18 mouse cellular contexts compared by ENCODE assay signal in genomic region chr10:12591946-12592345, GRCm38 (mm10).
DNase-seq lines count a peak whose midpoint lies in the region; ATAC-seq and TF ChIP-seq lines count a peak whose summit lies in the region.
"Had no signal": no experiment of that assay in that cellular context is flagged by ENCODE, and none has a peak within 500 bp of the region (broad histone marks: within the 10 kb centered on the region; RNA-seq: fewer than 3 reads in every experiment).

No protein-coding gene starts in this region.

- ATAC-seq in lung, embryonic 14.5 days (ENCODE audit: insufficient read depth): no peak
- peak; percentile 97 for ATAC-seq in kidney, embryonic 16.5 days (ENCODE audit: low FRiP score, low TSS enrichment)
- ATAC-seq in intestine, postnatal 0 days: no peak
- ATAC-seq: activated CD4-positive, CD25-positive, alpha-beta regulatory T cell, adult 4 months; forebrain, embryonic 14.5 days; intestine, embryonic 15.5 days; midbrain, embryonic 15.5 days had no signal

- TF ChIP-seq CTCF in lung, embryonic 14.5 days (IDR thresholded peaks at IDR 0.05; ENCODE audit: low read depth): no peak
- TF ChIP-seq CTCF in lung, adult 2 months (IDR thresholded peaks at IDR 0.05; ENCODE audit: insufficient read depth, low read length): no peak
- TF ChIP-seq CTCF in intestine, postnatal 0 days (IDR thresholded peaks at IDR 0.05; ENCODE audit: low read depth): no peak

- no peak overlapping the region for H3K9ac ChIP-seq in lung, embryonic 14.5 days
- no peak overlapping the region for H3K9ac ChIP-seq in kidney, embryonic 16.5 days (replicated peaks; ENCODE audit: low read length)
- no peak overlapping the region for H3K9ac ChIP-seq in intestine, postnatal 0 days (ENCODE audit: low read depth, low read length)
- H3K9ac ChIP-seq: hindbrain, embryonic 14.5 days; intestine, embryonic 15.5 days; limb, embryonic 13.5 days; midbrain, embryonic 15.5 days had no signal

- no peak overlapping the region for H3K27ac ChIP-seq in lung, embryonic 14.5 days (ENCODE audit: low read depth)
- H3K27ac ChIP-seq in kidney, embryonic 16.5 days (ENCODE audit: low read length): no peak overlapping the region
- H3K27ac ChIP-seq in intestine, postnatal 0 days (ENCODE audit: low read depth, low read length): no peak overlapping the region
- H3K27ac ChIP-seq: hindbrain, embryonic 14.5 days; intestine, embryonic 15.5 days; limb, embryonic 13.5 days; midbrain, embryonic 15.5 days had no signal

- no peaks in the 10 kb centered on the region for H3K36me3 ChIP-seq in lung, embryonic 14.5 days (ENCODE audit: insufficient read depth)
- H3K36me3 ChIP-seq in kidney, embryonic 16.5 days (ENCODE audit: insufficient read depth, low read length): no peaks in the 10 kb centered on the region
- no peaks in the 10 kb centered on the region for H3K36me3 ChIP-seq in intestine, postnatal 0 days (ENCODE audit: control insufficient read depth, insufficient read depth)
- H3K36me3 ChIP-seq: intestine, embryonic 15.5 days; limb, embryonic 13.5 days; midbrain, embryonic 15.5 days had no signal

- WGBS in lung, embryonic 14.5 days: 41% methylated on average over 5 of the region's 5 CpGs
- 41% methylated on average over 5 of the region's 5 CpGs for WGBS in lung, adult 2 months
- 18% methylated on average over 5 of the region's 5 CpGs for WGBS in kidney, embryonic 16.5 days
- WGBS in intestine, postnatal 0 days: 58% methylated on average over 5 of the region's 5 CpGs

- no peak overlapping the region for H3K4me2 ChIP-seq in lung, embryonic 14.5 days
- 0 out of 2 replicates have a peak overlapping the region, but pooled peaks have one; percentile 23 for H3K4me2 ChIP-seq in kidney, embryonic 16.5 days (replicated peaks; ENCODE audit: low read depth, low read length)
- no peak overlapping the region for H3K4me2 ChIP-seq in intestine, postnatal 0 days (replicated peaks; ENCODE audit: low read depth)
- H3K4me2 ChIP-seq: hindbrain, embryonic 14.5 days; intestine, embryonic 15.5 days; limb, embryonic 13.5 days; midbrain, embryonic 15.5 days had no signal

- no peak overlapping the region for H3K4me3 ChIP-seq in lung, embryonic 14.5 days (ENCODE audit: low read depth, low read length)
- H3K4me3 ChIP-seq in lung, adult 2 months (replicated peaks; ENCODE audit: extremely low read depth, low read depth, low read length): no peak overlapping the region
- no peak overlapping the region for H3K4me3 ChIP-seq in kidney, embryonic 16.5 days (ENCODE audit: low read length)
- H3K4me3 ChIP-seq in intestine, postnatal 0 days (ENCODE audit: low read depth, low read length): no peak overlapping the region
- H3K4me3 ChIP-seq: erythroblast, embryonic 14.5 days; intestine, embryonic 15.5 days; limb, embryonic 13.5 days; midbrain, embryonic 15.5 days had no signal

- no peaks in the 10 kb centered on the region for H3K9me3 ChIP-seq in lung, embryonic 14.5 days (ENCODE audit: low read depth, low read length)
- no peaks in the 10 kb centered on the region for H3K9me3 ChIP-seq in kidney, embryonic 16.5 days (ENCODE audit: low read length)
- H3K9me3 ChIP-seq in intestine, postnatal 0 days (ENCODE audit: control insufficient read depth): no peaks in the 10 kb centered on the region
- H3K9me3 ChIP-seq: intestine, embryonic 15.5 days; limb, embryonic 13.5 days; midbrain, embryonic 15.5 days had no signal

- peak; percentile 44 for DNase-seq in lung, embryonic 14.5 days
- no peak for DNase-seq in lung, adult 2 months
- DNase-seq in kidney, adult 11 months: peak; percentile 19
- DNase-seq in lung, postnatal 25 days (ENCODE audit: low spot score): peak; percentile 5
- DNase-seq in gastrocnemius, postnatal 25 days: no peak
- DNase-seq in ovary, adult 18-20 months (ENCODE audit: low spot score): no peak
- DNase-seq: cerebellum, postnatal 10 days; gastrocnemius, postnatal 10 days; thymus, postnatal 25 days had no signal

- H3K27me3 ChIP-seq in lung, embryonic 14.5 days (ENCODE audit: insufficient read depth, low read length): no peaks in the 10 kb centered on the region
- H3K27me3 ChIP-seq in kidney, embryonic 16.5 days (ENCODE audit: insufficient read depth, low read length): no peaks in the 10 kb centered on the region
- no peaks in the 10 kb centered on the region for H3K27me3 ChIP-seq in intestine, postnatal 0 days (replicated peaks; ENCODE audit: control insufficient read depth, insufficient read depth, low read length)
- H3K27me3 ChIP-seq: intestine, embryonic 15.5 days; limb, embryonic 13.5 days; midbrain, embryonic 15.5 days had no signal

- H3K4me1 ChIP-seq in lung, embryonic 14.5 days (ENCODE audit: insufficient read depth): no peaks in the 10 kb centered on the region
- H3K4me1 ChIP-seq in lung, adult 2 months (ENCODE audit: control insufficient read depth, insufficient read depth, low read length): no peaks in the 10 kb centered on the region; the same call in 1 of the 2 replicates
- 0 out of 2 replicates have a peak, but pooled peaks cover 15% of the 10 kb centered on the region for H3K4me1 ChIP-seq in kidney, embryonic 16.5 days (ENCODE audit: insufficient read depth, low read length)
- H3K4me1 ChIP-seq in intestine, postnatal 0 days (replicated peaks; ENCODE audit: control insufficient read depth, insufficient read depth, low read length): 0 out of 2 replicates have a peak, but pooled peaks cover 3% of the 10 kb centered on the region
- H3K4me1 ChIP-seq: intestine, embryonic 15.5 days; limb, embryonic 13.5 days; midbrain, embryonic 15.5 days had no signal

- no peak for TF ChIP-seq POLR2A in lung, adult 2 months (IDR thresholded peaks at IDR 0.05; ENCODE audit: borderline replicate concordance, extremely low read depth, low read depth, low read length)

Comparison
In these comparisons a context has a peak if more than half of its experiments do, and no peak if none do; other contexts are left out.
1. DNase-seq: peak in lung, embryonic 14.5 days (single experiment), kidney, adult 11 months (single experiment) and lung, postnatal 25 days (single experiment); none in lung, adult 2 months (single experiment), gastrocnemius, postnatal 25 days (single experiment) and ovary, adult 18-20 months (single experiment).